Mouse (Mus musculus) embryonic fibroblast, embryonic 13.5 days (primary cell): Measurements from ENCODE around the gene Cdc34b.

Experiments
- CTCF ChIP-seq: IDR thresholded peaks from 2 replicates; pipeline ENCODE4 v1.5.1; 2011; ENCODE audit warnings: mild to moderate bottlenecking, control low read depth, low read length, moderate library complexity, borderline replicate concordance; ENCODE audit not compliant: insufficient read depth
- POLR2A ChIP-seq: IDR thresholded peaks from 2 replicates; pipeline ENCODE4 v1.6.1; 2011; ENCODE audit warnings: low read depth, mild to moderate bottlenecking, control low read depth, low read length, moderate library complexity

GRCm38 (mm10) chr11:94717239-94717638 lies 24.3 kb upstream of the Cdc34b start:
- TF ChIP-seq CTCF (no peak), POLR2A (no peak)
